Mouse (Mus musculus) embryonic facial prominence, embryonic 14.5 days (tissue): Measurements from ENCODE around the gene Dnhd1. TPM values are rescaled to one million over a fixed set of nuclear protein-coding genes. Genes with fewer than 3 reads are reported as not detected.
"Not testable (repeated sequence)": the region's sequence is repeated elsewhere in the genome, so short reads cannot be mapped to it uniquely, and the experiment has no call there.

Experiments
- ATAC-seq: fragments of 200-750 bp; cut with Nextera tagmentation; 2 replicates; pipeline ENCODE4 v1.8.0; 2017; ENCODE audit warnings: low read depth, moderate number of reproducible peaks, moderate TSS enrichment
- DNase-seq: peaks from one replicate; pipeline ENCODE4 v3.0.0-alpha.2; 2015; ENCODE audit warnings: low spot score
- H3K27ac ChIP-seq: fragments of 300-500 bp; sonication (generic); replicated peaks from 2 replicates; pipeline ENCODE4 v1.5.1; 2014; ENCODE audit warnings: low read depth, mild to moderate bottlenecking, low read length, moderate library complexity
- H3K27me3 ChIP-seq: fragments of 300-500 bp; sonication (generic); replicated peaks from 2 replicates; pipeline ENCODE4 v1.6.1; 2014; ENCODE audit warnings: low read length; ENCODE audit not compliant: control insufficient read depth, insufficient read depth
- H3K36me3 ChIP-seq: fragments of 300-500 bp; sonication (generic); 2 replicates; pipeline ENCODE4 v1.6.1; 2014; ENCODE audit warnings: low read length, mixed read lengths; ENCODE audit not compliant: control insufficient read depth, insufficient read depth
- H3K4me1 ChIP-seq: fragments of 300-500 bp; sonication (generic); 2 replicates; pipeline ENCODE4 v1.6.1; 2014; ENCODE audit warnings: antibody characterized with exemption, low read length; ENCODE audit not compliant: control insufficient read depth, insufficient read depth
- H3K4me2 ChIP-seq: fragments of 300-500 bp; sonication (generic); 2 replicates; pipeline ENCODE4 v1.6.1; 2014; ENCODE audit warnings: low read depth, mild to moderate bottlenecking, low read length, moderate library complexity, mixed read lengths
- H3K4me3 ChIP-seq: fragments of 300-500 bp; sonication (generic); 2 replicates; pipeline ENCODE4 v1.5.1; 2014; ENCODE audit warnings: low read depth, mild to moderate bottlenecking, low read length
- H3K9ac ChIP-seq: fragments of 300-500 bp; sonication (generic); 2 replicates; pipeline ENCODE4 v1.6.1; 2014; ENCODE audit warnings: low read depth, mild to moderate bottlenecking, low read length, moderate library complexity, mixed read lengths
- H3K9me3 ChIP-seq: fragments of 300-500 bp; sonication (generic); 2 replicates; pipeline ENCODE4 v1.6.1; 2016; ENCODE audit warnings: low read length; ENCODE audit not compliant: control insufficient read depth
- WGBS: fragments of 180-500 bp; shearing (Covaris S2); extraction: QIAGEN DNeasy Blood & Tissue Kit; methylation state at CpG from one replicate; pipeline ENCODE4 v1.1.7; 2014; 5-methylcytosine and 5-hydroxymethylcytosine counted together
- polyA plus RNA-seq: library from polyadenylated mRNA; unstranded; fragments of >200 nt; fragmentation: Nextera tagmentation; extraction: Ambion mirVana; gene quantifications from 2 replicates; pipeline ENCODE4 v1.2.1, GENCODE M21; 2014

The Dnhd1 gene
- polyA plus RNA-seq, 1 experiment from 2014 or later = 2.3 TPM

GRCm38 (mm10) chr7:105728701-105729428, 78.2 kb downstream of the Dnhd1 start:
- Histone ChIP-seq H3K4me3 (no peak overlapping the region), H3K4me1 (no peaks in the 10 kb centered on the region), H3K9ac (no peak overlapping the region), H3K36me3 (peaks cover 40% of the 10 kb centered on the region), H3K9me3 (no peaks in the 10 kb centered on the region), H3K27ac (0 out of 2 replicates have a peak overlapping the region, but pooled peaks have one; percentile 6), H3K4me2 (no peak overlapping the region), H3K27me3 (no peaks in the 10 kb centered on the region)
- 77% methylated on average over 6 of the region's 6 CpGs for WGBS
- DNase-seq = no peak
- ATAC-seq = peak; percentile 38; the same call in 1 of the 2 replicates

- no peak overlapping the region for H3K9ac ChIP-seq
- H3K27ac ChIP-seq = no peak overlapping the region
- H3K9me3 ChIP-seq = no peaks in the 10 kb centered on the region
- H3K4me3 ChIP-seq = no peak overlapping the region
- peaks cover 49% of the 10 kb centered on the region for H3K36me3 ChIP-seq
- no peak overlapping the region for H3K4me2 ChIP-seq
- WGBS = 93% methylated on average over 11 of the region's 11 CpGs
- ATAC-seq (no peak), DNase-seq (no peak)
- H3K4me1 ChIP-seq = peaks cover 13% of the 10 kb centered on the region
- no peaks in the 10 kb centered on the region for H3K27me3 ChIP-seq
These were observed 83.2 kb downstream of the Dnhd1 start for GRCm38 (mm10) chr7:105733836-105734235.

GRCm38 (mm10) chr7:105734826-105735225, 84.2 kb downstream of the Dnhd1 start:
- DNase-seq = no peak
- Histone ChIP-seq H3K4me2 (peak overlapping the region; percentile 73; the same call in 1 of the 2 replicates), H3K4me1 (peaks cover 21% of the 10 kb centered on the region), H3K27me3 (no peaks in the 10 kb centered on the region), H3K9ac (peak overlapping the region; percentile 89; the same call in 1 of the 2 replicates), H3K9me3 (no peaks in the 10 kb centered on the region), H3K27ac (no peak overlapping the region), H3K36me3 (peaks cover 47% of the 10 kb centered on the region), H3K4me3 (peak overlapping the region; percentile 84; the same call in 1 of the 2 replicates)
- ATAC-seq = no peak
- 86% methylated on average over 8 of the region's 8 CpGs for WGBS

GRCm38 (mm10) chr7:105735464-105735863, 84.8 kb downstream of the Dnhd1 start:
- H3K27me3 ChIP-seq, H3K9me3 ChIP-seq, ATAC-seq, DNase-seq: not testable (repeated sequence)
- Histone ChIP-seq H3K9ac (peak overlapping the region; percentile 89), H3K4me1 (peaks cover 21% of the 10 kb centered on the region), H3K4me3 (peak overlapping the region; percentile 84), H3K4me2 (peak overlapping the region; percentile 73), H3K27ac (peak overlapping the region; percentile 89), H3K36me3 (peaks cover 49% of the 10 kb centered on the region)
- WGBS = 36% methylated on average over 3 of the region's 4 CpGs

- ATAC-seq (peak; percentile 99), DNase-seq (peak; percentile 96)
- H3K4me2 ChIP-seq = peak within 1 kb of the TSS; percentile 73
- no peaks in the 10 kb centered on the region for H3K27me3 ChIP-seq
- peak within 1 kb of the TSS; percentile 89 for H3K9ac ChIP-seq
- H3K27ac ChIP-seq = peak within 1 kb of the TSS; percentile 89
- H3K9me3 ChIP-seq = no peaks in the 10 kb centered on the region
- H3K4me3 ChIP-seq = peak within 1 kb of the TSS; percentile 84
- peaks cover 21% of the 10 kb centered on the region for H3K4me1 ChIP-seq
- peaks cover 51% of the 10 kb centered on the region for H3K36me3 ChIP-seq
- WGBS = 0% methylated on average over 26 of the region's 62 CpGs
These were observed 85.8 kb downstream of the Dnhd1 start, which contains the start of gene Ilk for GRCm38 (mm10) chr7:105736264-105736901. Ilk (plus strand) TSS chr7:105736592.

GRCm38 (mm10) chr7:105736911-105737521, 86.4 kb downstream of the Dnhd1 start, which contains the start of gene Rrp8:
Rrp8 (minus strand) TSS chr7:105737385.
- Histone ChIP-seq H3K27ac (peak within 1 kb of the TSS; percentile 89), H3K9me3 (no peaks in the 10 kb centered on the region), H3K9ac (peak within 1 kb of the TSS; percentile 89), H3K4me2 (peak within 1 kb of the TSS; percentile 73), H3K4me3 (peak within 1 kb of the TSS; percentile 84), H3K4me1 (peaks cover 21% of the 10 kb centered on the region), H3K27me3 (no peaks in the 10 kb centered on the region), H3K36me3 (peaks cover 51% of the 10 kb centered on the region)
- WGBS = under 1% methylated on average over 29 of the region's 30 CpGs
- DNase-seq (peak; percentile 27), ATAC-seq (no peak)

GRCm38 (mm10) chr7:105737648-105738047, 87.0 kb downstream of the Dnhd1 start:
- Histone ChIP-seq H3K4me3 (peak overlapping the region; percentile 84), H3K27me3 (no peaks in the 10 kb centered on the region), H3K9me3 (no peaks in the 10 kb centered on the region), H3K9ac (peak overlapping the region; percentile 89), H3K27ac (peak overlapping the region; percentile 89; the same call in 1 of the 2 replicates), H3K4me1 (peaks cover 21% of the 10 kb centered on the region), H3K36me3 (peaks cover 51% of the 10 kb centered on the region), H3K4me2 (peak overlapping the region; percentile 73)
- DNase-seq = no peak
- WGBS = 23% methylated on average over 3 of the region's 3 CpGs
- no peak for ATAC-seq

GRCm38 (mm10) chr7:105738286-105738685, 87.7 kb downstream of the Dnhd1 start:
- H3K9ac ChIP-seq = peak overlapping the region; percentile 32; the same call in 1 of the 2 replicates
- peak overlapping the region; percentile 84 for H3K4me3 ChIP-seq

More at GRCm38 (mm10) chr7:105738286-105738685, 87.7 kb downstream of the Dnhd1 start:
- Histone ChIP-seq H3K4me1 (peaks cover 21% of the 10 kb centered on the region), H3K9me3 (no peaks in the 10 kb centered on the region), H3K27ac (peak overlapping the region; percentile 84), H3K4me2 (peak overlapping the region; percentile 73), H3K27me3 (no peaks in the 10 kb centered on the region), H3K36me3 (peaks cover 50% of the 10 kb centered on the region)
- DNase-seq (no peak), ATAC-seq (no peak)
- 57% methylated on average over 2 of the region's 2 CpGs for WGBS
